Comparison of ENCODE assay signal across 14 mouse cellular contexts in the genomic region with DNA sequence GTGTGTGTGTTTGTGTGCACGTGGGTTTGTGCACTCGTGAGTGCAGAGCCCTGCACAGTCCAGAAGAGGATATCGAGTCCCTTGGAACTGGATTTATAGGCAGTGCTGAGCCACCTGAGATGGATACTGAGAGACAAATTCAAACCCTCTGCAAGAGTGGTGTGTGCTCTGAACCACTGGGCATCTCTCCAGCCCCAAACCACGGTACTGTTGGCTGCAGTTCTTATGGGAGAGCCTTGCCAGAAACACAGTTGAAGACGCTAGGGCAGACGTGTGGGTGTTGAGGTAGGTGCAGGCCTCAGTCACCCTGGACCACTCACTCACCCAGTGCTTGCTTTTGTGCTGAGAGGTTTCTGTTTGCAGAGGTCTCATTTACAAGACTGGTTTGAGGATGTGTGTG. TPM values are rescaled to one million over a fixed set of nuclear protein-coding genes. Genes with fewer than 3 reads are reported as not detected.
DNase-seq lines count a peak whose midpoint lies in the region; ATAC-seq and TF ChIP-seq lines count a peak whose summit lies in the region.
"Had no signal": no experiment of that assay in that cellular context is flagged by ENCODE, and none has a peak within 500 bp of the region (broad histone marks: within the 10 kb centered on the region; RNA-seq: fewer than 3 reads in every experiment).

No protein-coding gene starts in this region.

- 48% methylated on average over 6 of the region's 6 CpGs for WGBS in heart, adult 2 months
- 73% methylated on average over 6 of the region's 6 CpGs for WGBS in heart, embryonic 12.5 days

- intact Hi-C loops in heart, adult 2 months (cut with DNase I), result loop anchor here (5.0 kb wide), 1 partner anchor 39 kb away; no protein-coding TSS in a partner anchor

- TF ChIP-seq POLR2A in heart, adult 2 months (IDR thresholded peaks at IDR 0.05; ENCODE audit: insufficient read depth, low read depth, low read length), result no peak
- TF ChIP-seq POLR2A in MEL (IDR thresholded peaks at IDR 0.05; ENCODE audit: control insufficient read depth in 1 of 2, insufficient read depth in 1 of 2, low read depth in 1 of 2, low read length in 2 of 2, poor library complexity in 1 of 2), result no peak

- H3K4me3 ChIP-seq in heart, adult 2 months, result no peak overlapping the region
- H3K4me3 ChIP-seq in heart, embryonic 12.5 days, result no peak overlapping the region
- no peak overlapping the region for H3K4me3 ChIP-seq in MEL (ENCODE audit: control insufficient read depth in 1 of 2, insufficient read depth in 1 of 2, low read depth in 2 of 2, low read length in 2 of 2)
- H3K4me3 ChIP-seq: embryonic facial prominence, embryonic 12.5 days; limb, embryonic 10.5 days had no signal

- no peak for TF ChIP-seq CTCF in heart, adult 2 months (IDR thresholded peaks at IDR 0.05)
- TF ChIP-seq CTCF in MEL (IDR thresholded peaks at IDR 0.05 in 2 of 3, conservative IDR thresholded peaks at IDR 0.05 in 1 of 3; ENCODE audit: control insufficient read depth in 1 of 3, insufficient read depth in 1 of 3, low read depth in 2 of 3, low read length in 3 of 3, poor library complexity in 1 of 3, severe bottlenecking in 1 of 3), result no peak

- ATAC-seq in heart, embryonic 12.5 days (ENCODE audit: insufficient number of reproducible peaks, low FRiP score), result no peak
- ATAC-seq in CD4-positive, CD25-positive, alpha-beta regulatory T cell, adult 4 months, result no peak
- ATAC-seq: hindbrain, embryonic 16.5 days had no signal

- H3K4me2 ChIP-seq in heart, embryonic 12.5 days, result no peak overlapping the region
- H3K4me2 ChIP-seq: embryonic facial prominence, embryonic 12.5 days had no signal

- H3K27me3 ChIP-seq in heart, adult 2 months (ENCODE audit: control insufficient read depth, insufficient read depth, low read length), result no peaks in the 10 kb centered on the region
- H3K27me3 ChIP-seq in heart, embryonic 12.5 days (replicated peaks), result no peaks in the 10 kb centered on the region
- H3K27me3 ChIP-seq in MEL (ENCODE audit: control insufficient read depth in 1 of 2, insufficient read depth in 2 of 2, low read length in 2 of 2), result no peaks in the 10 kb centered on the region
- H3K27me3 ChIP-seq: embryonic facial prominence, embryonic 12.5 days had no signal

- TF ChIP-seq EP300 in heart, adult 2 months (IDR thresholded peaks at IDR 0.05; ENCODE audit: insufficient read depth, low read depth, low read length), result no peak
- TF ChIP-seq EP300 in MEL (IDR thresholded peaks at IDR 0.05; ENCODE audit: low read depth in 1 of 2, low read length in 2 of 2), result no peak

- H3K4me1 ChIP-seq in heart, adult 2 months (ENCODE audit: control insufficient read depth, insufficient read depth, low read length), result no peaks in the 10 kb centered on the region; the same call in 1 of the 2 replicates
- H3K4me1 ChIP-seq in heart, embryonic 12.5 days (replicated peaks), result peaks cover 14% of the 10 kb centered on the region
- no peaks in the 10 kb centered on the region for H3K4me1 ChIP-seq in MEL (ENCODE audit: control insufficient read depth in 1 of 2, insufficient read depth in 2 of 2, low read length in 2 of 2)

- peak; percentile 32 to 54 for DNase-seq in heart, adult 2 months
- peak; percentile 32 for DNase-seq in MEL (ENCODE audit: low read depth, low spot score)
- peak; percentile 26 for DNase-seq in adrenal gland, postnatal 25 days
- peak; percentile 59 to 66 for DNase-seq in cerebellum, postnatal 36 days
- no peak for DNase-seq in kidney, adult 9 months
- DNase-seq: gastrocnemius, postnatal 25 days; kidney, postnatal 36 days; lung, adult 18-20 months had no signal

- H3K27ac ChIP-seq in heart, adult 2 months, result no peak overlapping the region
- no peak overlapping the region for H3K27ac ChIP-seq in heart, embryonic 12.5 days (ENCODE audit: poor library complexity, severe bottlenecking)
- H3K27ac ChIP-seq in MEL (ENCODE audit: control insufficient read depth, low read depth, low read length), result no peak overlapping the region
- H3K27ac ChIP-seq: embryonic facial prominence, embryonic 12.5 days; limb, embryonic 10.5 days had no signal

- H3K36me3 ChIP-seq in heart, adult 2 months (ENCODE audit: control insufficient read depth, insufficient read depth, low read length), result no peaks in the 10 kb centered on the region
- no peaks in the 10 kb centered on the region for H3K36me3 ChIP-seq in heart, embryonic 12.5 days
- H3K36me3 ChIP-seq in MEL (ENCODE audit: control insufficient read depth in 1 of 2, insufficient read depth in 2 of 2, low read length in 2 of 2), result no peaks in the 10 kb centered on the region
- H3K36me3 ChIP-seq: embryonic facial prominence, embryonic 12.5 days; limb, embryonic 10.5 days had no signal

- no peaks in the 10 kb centered on the region for H3K79me2 ChIP-seq in heart, adult 2 months (replicated peaks; ENCODE audit: control insufficient read depth, insufficient read depth, low read length)
- peaks cover 1% of the 10 kb centered on the region; the same call in 1 of the 2 replicates for H3K79me2 ChIP-seq in MEL (ENCODE audit: control insufficient read depth, insufficient read depth, low read length, poor library complexity)

- H3K9me3 ChIP-seq in heart, embryonic 12.5 days (replicated peaks), result no peaks in the 10 kb centered on the region
- H3K9me3 ChIP-seq in MEL (replicated peaks; ENCODE audit: insufficient read depth, low read length), result no peaks in the 10 kb centered on the region
- H3K9me3 ChIP-seq: embryonic facial prominence, embryonic 12.5 days; G1E; limb, embryonic 10.5 days had no signal

- TF ChIP-seq RAD21 in MEL (IDR thresholded peaks at IDR 0.05; ENCODE audit: low read depth, low read length), result no peak

- H3K9ac ChIP-seq in heart, adult 2 months (ENCODE audit: low read depth, low read length), result no peak overlapping the region
- no peak overlapping the region for H3K9ac ChIP-seq in heart, embryonic 12.5 days
- no peak overlapping the region for H3K9ac ChIP-seq in MEL (ENCODE audit: control insufficient read depth, low read depth, low read length, poor library complexity, severe bottlenecking)
- H3K9ac ChIP-seq: embryonic facial prominence, embryonic 12.5 days had no signal

TF ChIP-seq in MEL, 35 proteins besides CTCF, POLR2A, EP300 and RAD21:
- no peak for TF ChIP-seq CHD2 (IDR thresholded peaks at IDR 0.05; ENCODE audit: low read length)
TF ChIP-seq in MEL: peak in this region for 0.

RNA-seq across cellular contexts. Expression of a gene that starts 41.1 kb away (rescaled TPM):
- 10 to 100 TPM; 33.7 to 46.8 TPM for total RNA-seq in heart, adult 2 months (2021)
- polyA plus RNA-seq in heart, adult 2 months (2012; rRNA removed), result 28.3 and 28.5 TPM in 2 replicates
- 38.9 and 39.0 TPM in 2 replicates for polyA plus RNA-seq in heart, embryonic 12.5 days (2016; fragmentation: Nextera tagmentation; extraction: Ambion mirVana)
- 7.4 and 8.7 TPM in 2 replicates for total RNA-seq in MEL (2012; rRNA removed)
- 10 to 100 TPM in 1 of 2 experiments, not detected in 1; 11.1 TPM for polyA plus RNA-seq in MEL (2012; ENCODE audit: insufficient read depth in 1 of 2, insufficient read length in 2 of 2, low read depth in 1 of 2, low replicate concordance in 2 of 2, missing spikeins in 1 of 2)
- 6.1 and 9.6 TPM in 2 replicates for total RNA-seq in adrenal gland, postnatal 25 days (2021)
- 1 to 10 TPM in 1 of 2 experiments, under 1 TPM in 1; 0.82 to 1.1 TPM for polyA plus RNA-seq in CD4-positive, CD25-positive, alpha-beta regulatory T cell, adult 4 months (2017; shearing (Covaris generic))

Comparison
In these comparisons a context has a peak if more than half of its experiments do, and no peak if none do; other contexts are left out.
1. RNA of a gene that starts 41.1 kb away (polyA plus RNA-seq): 38.9 to 39.0 TPM in heart, embryonic 12.5 days, 11.1 TPM in MEL and 28.3 to 28.5 TPM in heart, adult 2 months; 0.82 to 1.1 TPM in CD4-positive, CD25-positive, alpha-beta regulatory T cell, adult 4 months; every median in the first group is over 4 times any median in the second.